Mouse (Mus musculus) midbrain, postnatal 0 days (tissue): ENCODE measurements at regions not wholly inside any gene's neighbourhood (a gene's known extent, or its start where the extent isn't known, plus 50 kb on each side); places are given as distances from the start of the nearest gene placed in this dataset.
A peak's percentile ranks its signal among the peaks of the same experiment; 100 is the strongest.

Experiments
- ATAC-seq: fragments of 200-750 bp; cut with Nextera tagmentation; 2 replicates; pipeline ENCODE4 v1.8.0; 2017; ENCODE audit warnings: moderate number of reproducible peaks, mild to moderate bottlenecking, moderate TSS enrichment, moderate library complexity; ENCODE audit not compliant: low FRiP score
- DNase-seq: peaks from one replicate; pipeline ENCODE4 v3.0.0-alpha.2; 2015; ENCODE audit warnings: low spot score
- H3K27ac ChIP-seq: fragments of 300-500 bp; sonication (generic); 2 replicates; pipeline ENCODE4 v1.5.1; 2014; ENCODE audit warnings: low read depth, mild to moderate bottlenecking, low read length, mixed read lengths
- H3K27me3 ChIP-seq: fragments of 300-500 bp; sonication (generic); 2 replicates; pipeline ENCODE4 v1.6.1; 2014; ENCODE audit warnings: low read length, control low read depth, mixed read lengths; ENCODE audit not compliant: insufficient read depth
- H3K36me3 ChIP-seq: fragments of 300-500 bp; sonication (generic); 2 replicates; pipeline ENCODE4 v1.6.1; 2014; ENCODE audit warnings: low read length, control low read depth, mixed read lengths; ENCODE audit not compliant: insufficient read depth
- H3K4me1 ChIP-seq: fragments of 300-500 bp; sonication (generic); 2 replicates; pipeline ENCODE4 v1.6.1; 2014; ENCODE audit warnings: mild to moderate bottlenecking, control low read depth, antibody characterized with exemption, low read length, mixed read lengths; ENCODE audit not compliant: insufficient read depth
- H3K4me2 ChIP-seq: fragments of 300-500 bp; sonication (generic); 2 replicates; pipeline ENCODE4 v1.6.1; 2014; ENCODE audit warnings: low read depth, mild to moderate bottlenecking, low read length, mixed read lengths; ENCODE audit not compliant: poor library complexity, severe bottlenecking
- H3K4me3 ChIP-seq: fragments of 300-500 bp; sonication (generic); 2 replicates; pipeline ENCODE4 v1.5.1; 2014; ENCODE audit warnings: low read depth, mild to moderate bottlenecking, low read length, moderate library complexity
- H3K9ac ChIP-seq: fragments of 300-500 bp; sonication (generic); replicated peaks from 2 replicates; pipeline ENCODE4 v1.6.1; 2014; ENCODE audit warnings: mild to moderate bottlenecking, low read length, moderate library complexity, mixed read lengths; ENCODE audit not compliant: poor library complexity, severe bottlenecking
- H3K9me3 ChIP-seq: fragments of 300-500 bp; sonication (generic); 2 replicates; pipeline ENCODE4 v1.6.1; 2016; ENCODE audit warnings: low read length, control low read depth
- CTCF ChIP-seq: IDR thresholded peaks from 2 replicates; pipeline ENCODE4 v1.5.1; 2016; ENCODE audit warnings: antibody characterized with exemption, mild to moderate bottlenecking
- WGBS: fragments of 180-500 bp; shearing (Covaris S2); extraction: QIAGEN DNeasy Blood & Tissue Kit; methylation state at CpG from one replicate; pipeline ENCODE4 v1.1.7; 2014; 5-methylcytosine and 5-hydroxymethylcytosine counted together

- no peaks in the 10 kb centered on the region for H3K27me3 ChIP-seq
- 81% methylated on average over 22 of the region's 22 CpGs for WGBS
- H3K36me3 ChIP-seq = no peaks in the 10 kb centered on the region
- H3K9me3 ChIP-seq = no peaks in the 10 kb centered on the region
- no peak for TF ChIP-seq CTCF
- H3K27ac ChIP-seq = no peak overlapping the region
- peak; percentile 77 for DNase-seq
- H3K4me1 ChIP-seq = peaks cover 14% of the 10 kb centered on the region
- H3K4me2 ChIP-seq = no peak overlapping the region
- H3K9ac ChIP-seq = no peak overlapping the region
- H3K4me3 ChIP-seq = no peak overlapping the region
- peak; percentile 35; the same call in 1 of the 2 replicates for ATAC-seq
Measured at GRCm38 (mm10) chr4:9019241-9020110, 780.6 kb upstream of the Car8 start.

- Histone ChIP-seq H3K4me2 (no peak overlapping the region), H3K4me1 (peaks cover 14% of the 10 kb centered on the region), H3K9ac (no peak overlapping the region), H3K27me3 (no peaks in the 10 kb centered on the region), H3K27ac (no peak overlapping the region), H3K4me3 (no peak overlapping the region), H3K36me3 (no peaks in the 10 kb centered on the region), H3K9me3 (no peaks in the 10 kb centered on the region)
- ATAC-seq (no peak), DNase-seq (no peak)
- 96% methylated on average over 2 of the region's 2 CpGs for WGBS
- no peak for TF ChIP-seq CTCF
Measured at GRCm38 (mm10) chr4:9018236-9018635, 779.4 kb upstream of the Car8 start.

- H3K36me3 ChIP-seq = no peaks in the 10 kb centered on the region
- peak overlapping the region; percentile 43; the same call in 1 of the 2 replicates for H3K27ac ChIP-seq
- H3K4me1 ChIP-seq = peaks cover 14% of the 10 kb centered on the region
- no peak overlapping the region for H3K4me3 ChIP-seq
- no peak for TF ChIP-seq CTCF
- no peaks in the 10 kb centered on the region for H3K9me3 ChIP-seq
- H3K9ac ChIP-seq = no peak overlapping the region
- H3K4me2 ChIP-seq = no peak overlapping the region
- no peak for DNase-seq
- WGBS = 59% methylated on average over 9 of the region's 9 CpGs
- no peaks in the 10 kb centered on the region for H3K27me3 ChIP-seq
- ATAC-seq = no peak
Measured at GRCm38 (mm10) chr4:9016504-9017040, 777.7 kb upstream of the Car8 start.

- H3K4me1 ChIP-seq = peaks cover 14% of the 10 kb centered on the region
- no peaks in the 10 kb centered on the region for H3K9me3 ChIP-seq
- no peak overlapping the region for H3K4me2 ChIP-seq
- H3K27me3 ChIP-seq = no peaks in the 10 kb centered on the region
- H3K9ac ChIP-seq = no peak overlapping the region
- 0 out of 2 replicates have a peak, but pooled peaks have one; percentile 6 for ATAC-seq
- TF ChIP-seq CTCF = no peak
- WGBS = 30% methylated on average over 14 of the region's 14 CpGs
- H3K27ac ChIP-seq = peak overlapping the region; percentile 43; the same call in 1 of the 2 replicates
- no peak overlapping the region for H3K4me3 ChIP-seq
- peak; percentile 31 for DNase-seq
- H3K36me3 ChIP-seq = no peaks in the 10 kb centered on the region
Measured at GRCm38 (mm10) chr4:9015528-9016503, 777.0 kb upstream of the Car8 start.

- WGBS = 20% methylated on average over 4 of the region's 4 CpGs
- Histone ChIP-seq H3K4me1 (peaks cover 14% of the 10 kb centered on the region), H3K27ac (no peak overlapping the region)
Measured at GRCm38 (mm10) chr4:9014986-9015385, 776.1 kb upstream of the Car8 start.

More at GRCm38 (mm10) chr4:9014986-9015385, 776.1 kb upstream of the Car8 start:
- no peak overlapping the region for H3K4me2 ChIP-seq
- no peak overlapping the region for H3K4me3 ChIP-seq
- DNase-seq (no peak), ATAC-seq (no peak)
- H3K9ac ChIP-seq = no peak overlapping the region
- TF ChIP-seq CTCF = no peak
- H3K36me3 ChIP-seq = no peaks in the 10 kb centered on the region
- no peaks in the 10 kb centered on the region for H3K9me3 ChIP-seq
- H3K27me3 ChIP-seq = no peaks in the 10 kb centered on the region
